Mouse (Mus musculus): ENCODE results near the gene Txndc12. TPM values are rescaled to one million over a fixed set of nuclear protein-coding genes. Genes with fewer than 3 reads are reported as not detected.
A peak's percentile ranks its signal among the peaks of the same experiment; 100 is the strongest.

Gene Txndc12
- total RNA-seq, 1 experiment from 2014 or later = 60.1 TPM

GRCm38 (mm10) chr4:108838031-108838430 is 3.6 kb downstream of the Txndc12 start:
- ATAC-seq (replicated peaks in 1 of 2; ENCODE audit: insufficient read depth in 1 of 2, low FRiP score in 2 of 2, low TSS enrichment in 1 of 2, low read depth in 1 of 2, poor library complexity in 2 of 2, severe bottlenecking in 2 of 2) = no peak

DNA sequence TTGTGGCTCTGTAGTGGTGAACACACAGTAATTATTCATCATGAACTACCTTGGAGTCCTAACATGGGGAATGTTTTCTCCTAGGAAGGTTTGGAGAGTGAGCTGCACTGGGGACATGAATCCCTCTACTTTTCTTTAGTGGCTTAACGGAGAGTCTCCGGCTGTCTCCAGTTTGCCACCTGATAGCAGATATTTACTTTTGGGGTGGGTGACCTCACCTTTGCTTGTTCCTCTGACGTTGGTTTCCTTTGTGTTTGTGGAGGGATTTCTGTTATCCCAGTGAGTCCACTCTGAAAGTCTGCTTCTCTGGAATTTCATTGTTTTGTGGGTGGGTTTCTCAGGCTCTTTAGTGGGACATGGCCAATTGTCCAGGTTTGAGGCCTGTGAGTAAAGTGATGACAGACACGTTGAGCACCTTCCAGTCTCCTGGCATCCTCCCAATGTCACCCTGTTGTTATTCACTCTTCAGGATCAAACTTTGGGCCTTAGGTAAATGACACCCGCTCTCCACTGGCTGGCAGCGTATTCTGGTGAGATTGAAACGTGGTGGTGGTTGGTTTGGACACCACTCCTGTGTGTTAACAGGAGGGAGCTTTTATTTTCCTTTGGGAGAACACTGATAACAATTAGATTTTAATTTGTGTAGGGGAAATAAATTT is 7.6 kb downstream of the Txndc12 start:
- ATAC-seq (replicated peaks in 1 of 2; ENCODE audit: insufficient read depth in 1 of 2, low FRiP score in 2 of 2, low TSS enrichment in 1 of 2, low read depth in 1 of 2, poor library complexity in 2 of 2, severe bottlenecking in 2 of 2) = no peak

DNA sequence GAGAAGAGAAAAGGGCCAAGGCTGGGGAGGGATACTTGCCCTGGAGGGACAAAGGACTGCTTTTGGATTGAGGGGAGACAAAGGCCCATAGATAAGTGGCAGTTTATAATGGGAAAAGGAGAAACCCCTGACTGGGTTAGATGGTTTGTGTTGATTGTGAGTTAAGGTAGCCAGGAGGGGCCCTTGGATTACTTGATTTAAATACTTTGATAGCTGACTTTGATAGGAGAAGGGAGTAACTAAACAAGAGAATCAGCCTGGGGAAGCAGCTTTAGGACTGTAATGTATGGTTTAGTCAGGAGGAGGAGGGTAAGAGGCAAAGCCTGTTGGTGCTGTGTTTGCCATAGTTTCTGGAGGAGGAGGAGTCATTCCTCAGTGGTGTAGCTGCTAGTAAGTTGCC is 8.9 kb downstream of the Txndc12 start:
- ATAC-seq (replicated peaks in 1 of 2; ENCODE audit: insufficient read depth in 1 of 2, low FRiP score in 2 of 2, low TSS enrichment in 1 of 2, low read depth in 1 of 2, poor library complexity in 2 of 2, severe bottlenecking in 2 of 2) = no peak

GRCm38 (mm10) chr4:108845824-108846569 is 11.6 kb downstream of the Txndc12 start:
- ATAC-seq (replicated peaks in 1 of 2; ENCODE audit: insufficient read depth in 1 of 2, low FRiP score in 2 of 2, low TSS enrichment in 1 of 2, low read depth in 1 of 2, poor library complexity in 2 of 2, severe bottlenecking in 2 of 2) = no peak

DNA sequence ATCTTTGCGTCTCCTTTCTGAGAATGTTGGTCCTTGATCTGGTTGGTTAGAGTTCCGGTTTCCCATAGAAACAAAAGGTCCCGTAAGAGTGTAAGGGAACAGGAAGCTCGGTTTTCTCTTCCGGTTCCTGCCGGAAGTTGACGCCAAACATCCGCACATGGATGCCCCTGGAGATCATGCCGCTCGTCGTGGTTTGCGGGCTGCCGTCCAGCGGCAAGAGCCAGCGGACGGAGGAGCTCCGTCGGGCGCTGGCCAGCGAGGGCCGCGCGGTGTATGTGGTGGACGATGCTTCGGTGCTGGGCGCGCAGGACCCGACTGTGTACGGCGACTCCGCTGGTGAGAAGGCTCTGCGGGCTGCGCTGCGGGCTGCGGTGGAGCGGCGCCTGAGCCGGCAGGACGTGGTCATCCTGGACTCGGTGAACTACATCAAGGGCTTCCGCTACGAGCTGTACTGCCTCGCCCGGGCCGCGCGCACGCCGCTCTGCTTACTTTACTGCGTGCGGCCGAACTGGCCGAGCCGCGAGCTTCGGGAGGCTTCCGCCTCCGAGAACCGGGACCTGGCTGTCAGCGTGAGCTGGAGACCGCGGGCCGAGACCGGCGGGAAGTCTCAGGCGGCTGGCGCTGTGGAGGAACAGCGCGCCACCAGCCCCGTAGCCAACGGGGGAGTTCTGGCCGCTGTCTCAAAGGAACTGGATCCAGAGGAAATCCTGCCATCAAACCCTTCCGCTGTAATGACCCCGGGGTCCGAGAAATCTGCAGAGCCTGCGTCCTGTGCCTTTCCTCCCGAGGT is 13.5 kb downstream of the Txndc12 start, which contains the start of gene Kti12:
Kti12 (plus strand) TSS at position 71 of the 790 bp plus-strand sequence.
- ATAC-seq (replicated peaks in 1 of 2; ENCODE audit: insufficient read depth in 1 of 2, low FRiP score in 2 of 2, low TSS enrichment in 1 of 2, low read depth in 1 of 2, poor library complexity in 2 of 2, severe bottlenecking in 2 of 2) = peak; percentile 84

GRCm38 (mm10) chr4:108848505-108848848 is 14.1 kb downstream of the Txndc12 start, which contains the start of gene A730015C16Rik:
TSS of gene A730015C16Rik (minus strand) at chr4:108848619.
- ATAC-seq (replicated peaks in 1 of 2; ENCODE audit: insufficient read depth in 1 of 2, low FRiP score in 2 of 2, low TSS enrichment in 1 of 2, low read depth in 1 of 2, poor library complexity in 2 of 2, severe bottlenecking in 2 of 2) = no peak

DNA sequence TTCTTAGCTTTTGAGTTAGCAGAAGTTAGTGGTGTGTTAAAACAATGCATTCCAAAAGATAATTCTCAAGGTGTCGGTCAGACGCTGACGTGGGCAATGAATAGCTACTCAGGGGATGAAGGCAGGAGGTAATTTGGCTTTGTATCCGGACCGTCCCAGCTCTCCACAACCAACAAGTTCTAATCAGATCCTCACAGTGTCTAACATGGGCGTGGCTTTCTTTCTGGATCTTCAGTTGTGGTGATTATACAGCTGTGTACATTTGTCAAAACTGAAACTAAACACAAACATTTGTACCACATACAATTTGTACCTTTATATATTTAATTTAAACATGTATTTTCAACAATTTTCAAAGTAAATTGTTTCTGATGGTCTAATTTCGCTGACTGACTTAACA is 32.4 kb downstream of the Txndc12 start:
- no peak for ATAC-seq (replicated peaks in 1 of 2; ENCODE audit: insufficient read depth in 1 of 2, low FRiP score in 2 of 2, low TSS enrichment in 1 of 2, low read depth in 1 of 2, poor library complexity in 2 of 2, severe bottlenecking in 2 of 2)

DNA sequence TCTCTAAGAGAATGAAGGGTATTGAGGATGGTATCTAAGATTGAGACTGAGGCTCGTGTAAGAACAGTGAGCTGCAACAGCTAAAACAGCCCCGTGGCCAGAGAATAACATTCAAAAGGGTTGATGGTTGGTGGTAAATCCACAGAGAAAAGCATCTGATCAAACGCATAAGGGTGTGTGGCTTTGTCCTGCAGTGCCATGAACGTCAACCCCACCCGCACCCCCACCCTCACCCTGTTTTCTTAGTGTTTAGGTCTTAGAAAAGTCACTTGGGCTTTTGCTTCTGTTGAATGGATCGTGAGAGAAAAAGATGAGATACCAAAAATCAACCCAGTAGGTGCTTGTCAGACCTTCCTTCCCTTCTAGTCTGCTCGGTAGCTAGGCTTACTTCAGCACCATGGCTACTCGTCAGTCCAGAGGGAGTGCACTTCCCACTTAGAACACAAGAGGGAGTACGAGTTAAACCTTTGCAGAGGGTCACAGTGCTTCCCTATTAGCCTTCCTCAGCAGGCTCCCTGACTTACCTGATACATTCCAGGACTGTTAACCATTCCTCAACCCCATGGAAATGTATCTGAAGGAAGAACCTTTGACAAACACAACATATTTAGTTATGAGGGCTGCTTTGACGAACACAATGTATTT is 35.5 kb downstream of the Txndc12 start:
- ATAC-seq (replicated peaks in 1 of 2; ENCODE audit: insufficient read depth in 1 of 2, low FRiP score in 2 of 2, low TSS enrichment in 1 of 2, low read depth in 1 of 2, poor library complexity in 2 of 2, severe bottlenecking in 2 of 2) = peak; percentile 83 to 91

DNA sequence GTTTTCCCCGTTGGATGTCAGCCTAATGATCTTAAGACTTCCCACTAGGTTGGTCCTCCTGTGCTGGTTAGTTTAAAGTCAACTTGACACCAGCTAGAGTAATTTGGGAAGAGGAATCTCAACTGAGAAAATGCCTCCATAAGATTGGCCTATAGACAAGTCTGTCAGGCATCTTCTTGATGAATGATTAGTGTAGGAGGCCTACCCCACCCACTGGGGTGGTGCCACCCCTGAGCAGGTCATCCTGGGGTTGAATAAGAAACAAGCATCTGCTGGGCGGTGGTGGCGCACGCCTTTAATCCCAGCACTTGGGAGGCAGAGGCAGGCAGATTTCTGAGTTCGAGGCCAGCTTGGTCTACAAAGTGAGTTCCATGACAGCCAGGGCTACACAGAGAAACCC is 39.3 kb downstream of the Txndc12 start:
- ATAC-seq (replicated peaks in 1 of 2; ENCODE audit: insufficient read depth in 1 of 2, low FRiP score in 2 of 2, low TSS enrichment in 1 of 2, low read depth in 1 of 2, poor library complexity in 2 of 2, severe bottlenecking in 2 of 2) = no peak

DNA sequence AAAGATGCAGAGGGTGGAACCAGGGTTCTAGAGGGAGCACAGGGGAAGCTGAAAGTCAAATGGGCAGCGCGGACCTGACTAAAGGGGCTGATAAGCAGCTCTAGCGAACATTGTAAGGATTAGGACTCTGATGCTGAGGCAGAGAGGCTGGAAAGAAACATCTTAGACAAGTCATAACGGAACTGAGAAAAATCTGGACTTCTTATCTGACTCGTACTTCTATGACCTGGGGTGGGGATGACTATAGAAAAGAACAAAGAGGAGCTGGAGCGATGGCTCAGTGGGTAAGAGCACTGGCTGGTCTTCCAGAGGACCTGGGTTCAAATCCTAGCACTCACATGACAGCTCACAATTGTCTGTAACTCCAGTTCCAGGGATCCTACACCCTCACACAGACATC is 43.5 kb downstream of the Txndc12 start:
- no peak for ATAC-seq (replicated peaks in 1 of 2; ENCODE audit: insufficient read depth in 1 of 2, low FRiP score in 2 of 2, low TSS enrichment in 1 of 2, low read depth in 1 of 2, poor library complexity in 2 of 2, severe bottlenecking in 2 of 2)

DNA sequence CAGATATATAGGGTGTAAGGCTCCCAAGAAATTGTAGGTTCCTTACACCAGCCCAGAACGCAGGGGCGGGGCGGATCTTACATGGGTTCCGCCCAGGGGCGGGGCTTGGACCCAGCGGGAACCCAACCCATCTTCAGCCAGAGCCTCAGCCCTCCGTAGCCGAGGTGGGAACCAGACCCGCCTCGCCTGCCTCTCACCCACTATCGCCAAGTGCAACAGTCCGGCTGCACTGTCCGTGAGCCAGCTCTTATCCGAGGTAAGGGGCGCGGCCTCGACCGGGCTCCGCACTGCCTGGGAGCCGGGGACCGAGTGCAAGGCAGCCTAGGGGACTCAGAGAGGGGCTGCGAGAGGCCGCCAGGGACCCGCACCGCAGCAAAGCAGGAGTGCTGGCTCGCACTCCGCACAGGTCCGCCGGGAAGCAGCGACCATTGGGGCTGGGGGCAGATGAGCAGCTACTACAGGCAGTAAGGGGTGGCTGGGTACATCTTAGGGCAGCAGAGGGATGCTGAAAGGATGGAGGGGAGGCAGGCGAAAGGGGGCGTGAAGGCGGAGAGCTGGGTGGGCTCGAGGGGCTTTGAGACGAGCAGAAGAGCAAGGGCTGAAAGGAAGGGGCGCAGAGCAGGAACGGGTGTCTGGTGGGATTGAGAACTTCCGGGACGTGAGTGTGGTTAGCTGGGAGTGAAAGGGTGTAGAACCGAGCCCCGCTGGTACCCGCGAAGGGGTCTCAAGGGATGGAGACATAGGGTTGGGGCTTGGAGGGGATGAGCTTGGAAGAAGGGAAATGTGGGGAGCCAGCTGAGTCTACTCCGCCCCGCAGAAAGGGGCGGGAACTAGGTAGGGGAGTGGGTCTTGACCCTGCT is 44.8 kb downstream of the Txndc12 start, which contains the start of gene Rab3b:
Rab3b (plus strand) TSS at position 101 of the 860 bp plus-strand sequence.
- ATAC-seq (replicated peaks in 1 of 2; ENCODE audit: insufficient read depth in 1 of 2, low FRiP score in 2 of 2, low TSS enrichment in 1 of 2, low read depth in 1 of 2, poor library complexity in 2 of 2, severe bottlenecking in 2 of 2) = peak; percentile 86 to 92

DNA sequence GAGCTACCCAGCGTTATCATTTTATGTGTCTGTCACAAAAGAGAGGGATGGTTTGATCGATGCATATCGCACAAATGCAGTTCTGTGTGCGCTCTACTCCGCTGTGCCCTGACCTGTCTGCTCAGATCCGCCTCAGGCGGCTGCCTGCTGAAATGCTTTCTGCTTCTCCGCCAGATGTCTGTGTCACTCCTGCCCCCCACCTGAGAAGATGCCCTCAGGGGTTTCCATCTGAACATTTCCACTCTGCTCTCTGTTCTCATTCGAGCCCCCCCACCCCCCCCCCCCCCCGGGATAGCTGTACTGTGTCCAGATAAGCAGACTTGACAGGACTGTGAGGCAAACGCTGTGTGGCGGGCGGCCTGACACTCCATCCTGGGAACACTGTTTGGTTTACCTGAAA is 49.4 kb downstream of the Txndc12 start:
- ATAC-seq (replicated peaks in 1 of 2; ENCODE audit: insufficient read depth in 1 of 2, low FRiP score in 2 of 2, low TSS enrichment in 1 of 2, low read depth in 1 of 2, poor library complexity in 2 of 2, severe bottlenecking in 2 of 2) = no peak

DNA sequence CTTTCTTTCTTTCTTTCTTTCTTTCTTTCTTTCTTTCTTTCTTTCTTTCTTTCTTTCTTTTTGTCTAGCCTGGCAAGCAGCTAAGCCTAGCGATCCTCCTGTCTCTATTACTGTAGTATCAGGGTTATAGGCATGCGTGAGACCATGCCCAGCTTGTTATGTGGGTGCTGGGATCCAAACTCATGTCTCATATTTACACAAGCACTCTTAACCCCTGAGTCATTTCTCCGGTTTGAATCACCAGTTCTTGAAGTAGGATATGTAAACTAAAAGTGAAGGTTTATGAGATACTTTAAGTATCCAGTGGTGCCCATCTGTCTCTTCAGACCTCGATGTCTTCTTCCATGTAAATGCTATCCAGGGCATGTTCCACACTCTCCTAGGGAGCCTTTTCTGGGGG is 53.1 kb downstream of the Txndc12 start:
- no peak for ATAC-seq (replicated peaks in 1 of 2; ENCODE audit: insufficient read depth in 1 of 2, low FRiP score in 2 of 2, low TSS enrichment in 1 of 2, low read depth in 1 of 2, poor library complexity in 2 of 2, severe bottlenecking in 2 of 2)

DNA sequence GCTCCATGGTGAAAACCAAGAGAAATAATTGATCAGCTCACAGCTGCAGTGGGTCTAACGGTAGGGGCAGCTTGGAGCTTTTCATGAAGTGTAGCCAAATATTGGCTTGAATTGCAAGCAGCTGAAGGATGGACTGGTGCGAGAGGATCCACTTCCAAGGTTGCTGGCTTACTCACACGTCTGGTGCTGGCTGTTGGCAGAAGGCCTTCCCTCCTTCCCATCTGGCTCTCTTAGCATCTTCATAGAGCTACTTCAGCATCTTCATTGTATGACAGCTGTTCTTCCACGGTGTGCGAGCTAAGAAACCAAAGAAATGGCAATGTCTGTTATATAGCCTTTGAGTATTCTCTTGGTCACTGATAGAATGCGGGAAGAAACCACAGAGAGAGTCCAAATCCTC is 56.5 kb downstream of the Txndc12 start:
- ATAC-seq (replicated peaks in 1 of 2; ENCODE audit: insufficient read depth in 1 of 2, low FRiP score in 2 of 2, low TSS enrichment in 1 of 2, low read depth in 1 of 2, poor library complexity in 2 of 2, severe bottlenecking in 2 of 2) = no peak

GRCm38 (mm10) chr4:108900421-108900820 is 66.0 kb downstream of the Txndc12 start:
- no peak for ATAC-seq (replicated peaks in 1 of 2; ENCODE audit: insufficient read depth in 1 of 2, low FRiP score in 2 of 2, low TSS enrichment in 1 of 2, low read depth in 1 of 2, poor library complexity in 2 of 2, severe bottlenecking in 2 of 2)

DNA sequence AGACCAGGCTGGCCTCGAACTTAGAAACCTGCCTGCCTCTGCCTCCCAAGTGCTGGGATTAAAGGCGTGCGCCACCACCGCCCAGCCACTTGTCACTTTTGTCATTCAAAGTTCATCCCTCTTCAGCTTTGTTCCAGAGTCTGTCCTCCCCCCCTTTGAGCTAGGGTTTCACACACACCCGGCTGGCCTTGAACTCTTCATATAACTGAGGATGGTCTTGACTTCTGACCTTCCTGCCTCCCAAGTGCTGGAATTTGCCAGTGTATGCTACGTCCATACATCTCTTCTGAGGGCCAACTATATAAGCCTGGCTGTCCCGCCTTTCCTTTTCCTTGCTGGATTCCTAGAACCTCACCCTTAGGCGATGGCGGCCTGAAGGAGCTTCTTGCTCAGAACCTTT is 68.5 kb downstream of the Txndc12 start:
- no peak for ATAC-seq (replicated peaks in 1 of 2; ENCODE audit: insufficient read depth in 1 of 2, low FRiP score in 2 of 2, low TSS enrichment in 1 of 2, low read depth in 1 of 2, poor library complexity in 2 of 2, severe bottlenecking in 2 of 2)

- ATAC-seq (replicated peaks in 1 of 2; ENCODE audit: insufficient read depth in 1 of 2, low FRiP score in 2 of 2, low TSS enrichment in 1 of 2, low read depth in 1 of 2, poor library complexity in 2 of 2, severe bottlenecking in 2 of 2) = no peak
These were observed 68.9 kb downstream of the Txndc12 start for GRCm38 (mm10) chr4:108903346-108903745.

All from hematopoietic stem cell, adult 5-6 weeks (primary cell).